Mouse (Mus musculus) embryonic facial prominence, embryonic 10.5 days (tissue): ENCODE measurements around the gene Cstad. TPM values are rescaled to one million over a fixed set of nuclear protein-coding genes. Genes with fewer than 3 reads are reported as not detected.
A peak's percentile ranks its signal among the peaks of the same experiment; 100 is the strongest.

ENCODE experiments used
- DNase-seq: peaks from one replicate; pipeline ENCODE4 v3.0.0-alpha.2; 2017; ENCODE audit warnings: low spot score
- H3K27ac ChIP-seq: fragments of 300-500 bp; sonication (generic); replicated peaks from 2 replicates; pipeline ENCODE4 v1.5.1; 2016; ENCODE audit warnings: mild to moderate bottlenecking
- H3K27me3 ChIP-seq: fragments of 300-500 bp; sonication (generic); replicated peaks from 2 replicates; pipeline ENCODE4 v1.6.1; 2016; ENCODE audit warnings: low read depth, mild to moderate bottlenecking; ENCODE audit not compliant: poor library complexity, severe bottlenecking
- H3K36me3 ChIP-seq: fragments of 300-500 bp; sonication (generic); replicated peaks from 2 replicates; pipeline ENCODE4 v1.6.1; 2016; ENCODE audit warnings: mild to moderate bottlenecking, moderate library complexity
- H3K4me1 ChIP-seq: fragments of 300-500 bp; sonication (generic); 2 replicates; pipeline ENCODE4 v1.6.1; 2016
- H3K4me3 ChIP-seq: fragments of 300-500 bp; sonication (generic); 2 replicates; pipeline ENCODE4 v1.5.1; 2016; ENCODE audit warnings: mild to moderate bottlenecking, moderate library complexity
- H3K9me3 ChIP-seq: fragments of 300-500 bp; sonication (generic); 2 replicates; pipeline ENCODE4 v1.6.1; 2016; ENCODE audit warnings: mild to moderate bottlenecking
- WGBS: fragments of 180-500 bp; shearing (Covaris S2); methylation state at CpG from one replicate; pipeline ENCODE4 v1.1.7; 2016; 5-methylcytosine and 5-hydroxymethylcytosine counted together
- polyA plus RNA-seq: library from polyadenylated mRNA; unstranded; fragments of >200 nt; fragmentation: Nextera tagmentation; extraction: Ambion mirVana; gene quantifications from 2 replicates; pipeline ENCODE4 v1.2.1, GENCODE M21; 2016

Cstad gene
- polyA plus RNA-seq, 1 experiment from 2014 or later = 0.86 TPM

GRCm38 (mm10) chr2:30657674-30658479, 63.0 kb downstream of the Cstad start:
- WGBS = under 1% methylated on average over 42 of the region's 42 CpGs
- no peaks in the 10 kb centered on the region for H3K9me3 ChIP-seq
- no peaks in the 10 kb centered on the region for H3K36me3 ChIP-seq
- H3K4me1 ChIP-seq = peaks cover 92% of the 10 kb centered on the region
- peak overlapping the region; percentile 61 for H3K4me3 ChIP-seq
- H3K27me3 ChIP-seq = no peaks in the 10 kb centered on the region
- H3K27ac ChIP-seq = peak overlapping the region; percentile 98
- peak; percentile 77 for DNase-seq

DNA sequence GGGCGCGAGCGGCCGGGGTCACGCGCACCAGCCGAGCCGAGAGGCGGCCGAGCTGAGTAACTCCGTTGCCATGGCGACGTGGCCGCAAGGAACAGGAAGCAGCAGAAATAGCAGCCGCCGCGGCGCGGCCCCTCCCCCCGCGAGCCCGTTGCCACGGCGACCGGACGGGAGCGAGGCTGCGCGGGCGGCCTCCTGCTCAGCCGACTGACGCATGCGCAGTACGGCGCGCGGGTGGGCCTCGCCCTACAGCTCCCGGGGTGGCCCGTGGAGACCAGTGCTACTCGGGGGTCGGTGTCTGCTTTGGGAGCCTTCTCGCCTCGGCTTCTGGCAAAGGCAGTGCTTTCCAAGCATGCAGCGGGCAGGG, 63.6 kb downstream of the Cstad start:
- Histone ChIP-seq H3K27ac (peak overlapping the region; percentile 98), H3K36me3 (no peaks in the 10 kb centered on the region), H3K4me1 (peaks cover 86% of the 10 kb centered on the region), H3K27me3 (no peaks in the 10 kb centered on the region), H3K4me3 (peak overlapping the region; percentile 61), H3K9me3 (no peaks in the 10 kb centered on the region)
- DNase-seq = peak; percentile 100
- WGBS = under 1% methylated on average over 45 of the region's 45 CpGs

Other genes with a start within 250 kb of the Cstad start
- gene Sh3glb2, start 235.7 kb upstream of the Cstad start, polyA plus RNA-seq = 84.8 and 85.6 TPM in 2 replicates
- 29.3 and 30.8 TPM in 2 replicates for gene Miga2, start 230.8 kb upstream of the Cstad start, polyA plus RNA-seq
- gene Dolpp1, start 202.8 kb upstream of the Cstad start, polyA plus RNA-seq = 46.2 and 47.9 TPM in 2 replicates
- gene Crat, start 179.2 kb upstream of the Cstad start, polyA plus RNA-seq = 19.9 and 20.3 TPM in 2 replicates
- gene Ptpa, start 179.0 kb upstream of the Cstad start, polyA plus RNA-seq = 161 and 162 TPM in 2 replicates
- gene Ier5l, start 120.8 kb upstream of the Cstad start, polyA plus RNA-seq = 2.8 and 3.4 TPM in 2 replicates
- gene 1700001O22Rik, start 208.6 kb downstream of the Cstad start, polyA plus RNA-seq = 2.4 and 3.1 TPM in 2 replicates
- gene Ntmt1, start 212.8 kb downstream of the Cstad start, polyA plus RNA-seq = 134 and 135 TPM in 2 replicates
- gene Asb6, start 235.3 kb downstream of the Cstad start, polyA plus RNA-seq = 53.9 and 56.0 TPM in 2 replicates
- gene Prrx2, start 239.9 kb downstream of the Cstad start, polyA plus RNA-seq = 87.6 and 94.6 TPM in 2 replicates